Mouse (Mus musculus) cerebellum, adult 18-20 months (tissue): ENCODE measurements around the gene Uqcc2.

Experiments used
- DNase-seq, 2 experiments: peaks; one replicate each; pipeline ENCODE4 v3.0.0; 2021

The Uqcc2 gene

GRCm38 (mm10) chr17:27074236-27074635, 59.5 kb downstream of the Uqcc2 start:
- no peak for DNase-seq

DNA sequence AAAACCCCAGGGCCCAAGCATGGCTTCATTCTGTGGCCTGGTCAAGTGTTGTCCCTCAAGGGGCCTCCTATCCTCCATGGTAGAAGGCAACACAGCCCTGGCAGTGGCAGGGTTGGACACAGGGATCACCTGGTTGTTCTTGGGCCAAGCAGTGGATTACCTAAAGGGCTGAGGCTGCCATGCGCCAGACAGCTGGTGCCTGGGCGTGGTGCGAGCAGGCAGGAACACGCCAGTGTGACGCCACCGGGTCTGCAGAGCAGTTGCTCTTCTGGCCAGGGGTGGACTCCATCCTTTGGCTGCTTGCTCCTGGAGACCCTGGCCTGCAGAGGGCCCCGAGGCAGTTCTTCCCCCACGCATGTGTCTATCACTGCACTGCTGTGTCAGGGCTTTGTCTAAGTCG, 59.9 kb downstream of the Uqcc2 start:
- DNase-seq: no peak

DNA sequence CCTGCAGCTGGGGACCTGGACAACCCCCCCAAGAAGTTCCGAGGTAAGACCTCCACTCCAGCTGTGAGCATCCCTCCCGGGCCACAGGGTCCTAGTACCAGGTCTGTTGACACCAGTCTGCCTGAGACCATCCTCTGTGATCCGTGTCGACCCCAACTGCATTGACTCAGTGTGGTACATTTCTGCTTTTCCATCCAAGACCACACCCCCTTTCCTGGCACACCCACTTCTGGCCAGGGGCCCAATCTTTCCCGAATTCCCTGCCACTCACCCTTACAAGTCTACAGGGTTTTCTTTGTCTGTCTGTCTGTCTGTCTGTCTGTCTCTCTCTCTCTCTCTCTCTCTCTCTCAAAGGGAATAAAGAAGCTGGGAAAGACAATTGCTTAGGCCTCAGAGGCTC, 60.6 kb downstream of the Uqcc2 start:
- DNase-seq: no peak
